Mouse (Mus musculus): ENCODE data around the gene Hoxc4.

The Hoxc4 gene

GRCm38 (mm10) chr15:103018636-103019035, at the start of gene Hoxc4:
Gene Hoxc4, plus strand, starts transcription at chr15:103018934.
- DNase-seq = no peak

- DNase-seq = no peak
Measured at GRCm38 (mm10) chr15:102969296-102969695, 49.4 kb upstream of the Hoxc4 start.

GRCm38 (mm10) chr15:102970740-102971139, 48.0 kb upstream of the Hoxc4 start:
- no peak for DNase-seq

- DNase-seq = no peak
Measured at GRCm38 (mm10) chr15:102972254-102972653, 46.5 kb upstream of the Hoxc4 start.

GRCm38 (mm10) chr15:102972753-102973152, 46.0 kb upstream of the Hoxc4 start:
- no peak for DNase-seq

- no peak for DNase-seq
Measured at GRCm38 (mm10) chr15:102975034-102975433, 43.7 kb upstream of the Hoxc4 start.

- DNase-seq = no peak
Measured at GRCm38 (mm10) chr15:102975688-102976111, 43.0 kb upstream of the Hoxc4 start.

GRCm38 (mm10) chr15:102976171-102976570, 42.6 kb upstream of the Hoxc4 start, which contains the start of gene Hoxc9:
Gene Hoxc9, plus strand, starts transcription at chr15:102976439.
- no peak for DNase-seq

GRCm38 (mm10) chr15:102976631-102977422, 41.9 kb upstream of the Hoxc4 start:
- DNase-seq = no peak

- DNase-seq = no peak
Measured at GRCm38 (mm10) chr15:102977423-102977974, 41.2 kb upstream of the Hoxc4 start.

GRCm38 (mm10) chr15:102978615-102979515, 39.9 kb upstream of the Hoxc4 start:
- DNase-seq = no peak

- no peak for DNase-seq
Measured at GRCm38 (mm10) chr15:102979936-102980335, 38.8 kb upstream of the Hoxc4 start.

GRCm38 (mm10) chr15:102980352-102980751, 38.4 kb upstream of the Hoxc4 start:
- DNase-seq = no peak

- DNase-seq = no peak
Measured at GRCm38 (mm10) chr15:102980912-102981311, 37.8 kb upstream of the Hoxc4 start.

- DNase-seq = no peak
Measured at GRCm38 (mm10) chr15:102981379-102982288, 37.1 kb upstream of the Hoxc4 start.

GRCm38 (mm10) chr15:102983716-102984115, 35.0 kb upstream of the Hoxc4 start:
- no peak for DNase-seq

GRCm38 (mm10) chr15:102984521-102984920, 34.2 kb upstream of the Hoxc4 start:
- no peak for DNase-seq

- DNase-seq = no peak
Measured at GRCm38 (mm10) chr15:102984925-102985324, 33.8 kb upstream of the Hoxc4 start.

- DNase-seq = peak; percentile 96
Measured at GRCm38 (mm10) chr15:102987124-102987833, 31.5 kb upstream of the Hoxc4 start.

GRCm38 (mm10) chr15:102988078-102988477, 30.7 kb upstream of the Hoxc4 start:
- no peak for DNase-seq

Measured in lung, postnatal 14 days (tissue).